Mouse (Mus musculus) MEL-GATA-1-ER (cell line): Measurements from ENCODE around the gene Atad1.
"Not testable (repeated sequence)": the region's sequence is repeated elsewhere in the genome, so short reads cannot be mapped to it uniquely, and the experiment has no call there.

Source experiments
- DNase-seq: peaks from one replicate; pipeline ENCODE4 v3.0.0-alpha.2; 2012; ENCODE audit warnings: low read depth; ENCODE audit errors: extremely low read depth

Gene Atad1

DNA sequence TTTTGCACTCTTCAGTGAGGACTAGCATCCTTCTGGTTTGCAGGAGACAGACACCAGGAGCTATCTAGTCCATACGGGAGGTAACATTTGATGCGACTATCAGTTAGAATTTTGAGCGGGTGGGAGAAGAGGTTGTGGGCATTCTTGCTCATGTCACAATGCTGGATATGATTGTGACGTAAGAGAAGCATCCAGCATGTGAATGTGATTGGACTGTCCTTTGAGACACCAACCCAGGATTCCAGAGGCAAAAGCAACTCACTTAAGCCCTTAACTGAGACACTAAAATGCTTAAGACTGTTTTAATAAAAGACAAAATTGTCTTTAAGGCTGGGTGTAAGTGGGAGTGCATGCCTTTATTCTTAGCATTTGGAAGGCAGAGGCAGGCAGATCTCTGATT lies at the start of gene Atad1:
Gene Atad1 (minus strand): TSS at position 101 of the 400 bp plus-strand sequence.
- no peak for DNase-seq

DNA sequence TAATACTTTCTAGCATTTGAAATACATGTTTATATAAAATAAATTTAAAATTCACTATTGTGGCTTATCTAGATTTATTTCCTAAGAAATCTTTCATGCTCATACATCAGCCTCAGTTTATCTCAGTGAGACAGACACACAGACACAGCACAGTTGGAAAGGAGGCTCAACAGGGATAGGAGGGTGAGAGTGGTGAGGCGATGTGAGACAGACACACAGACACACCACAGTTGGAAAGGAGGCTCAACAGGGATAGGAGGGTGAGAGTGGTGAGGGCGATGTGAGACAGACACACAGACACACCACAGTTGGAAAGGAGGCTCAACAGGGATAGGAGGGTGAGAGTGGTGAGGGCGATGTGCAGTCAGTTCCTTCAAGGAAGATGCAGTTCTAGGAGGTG lies 48.4 kb upstream of the Atad1 start:
- DNase-seq = not testable (repeated sequence)

DNA sequence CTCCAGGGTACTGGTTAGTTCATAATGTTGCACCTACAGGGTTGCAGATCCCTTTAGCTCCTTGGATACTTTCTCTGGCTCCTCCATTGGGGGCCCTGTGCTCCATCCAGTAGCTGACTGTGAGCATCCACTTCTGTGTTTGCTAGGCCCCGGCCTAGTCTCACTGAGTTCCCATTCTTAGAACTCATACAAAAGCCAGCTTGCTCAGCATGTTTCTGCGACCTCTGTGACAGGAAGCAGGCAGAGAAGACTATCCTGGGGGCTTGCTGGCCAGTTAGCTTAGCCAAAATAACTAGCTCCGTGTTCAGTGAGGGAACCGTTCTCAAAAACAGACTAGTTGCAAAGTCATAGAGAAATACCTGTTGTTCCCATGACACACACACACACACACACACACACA lies 47.8 kb upstream of the Atad1 start:
- not testable (repeated sequence) for DNase-seq

DNA sequence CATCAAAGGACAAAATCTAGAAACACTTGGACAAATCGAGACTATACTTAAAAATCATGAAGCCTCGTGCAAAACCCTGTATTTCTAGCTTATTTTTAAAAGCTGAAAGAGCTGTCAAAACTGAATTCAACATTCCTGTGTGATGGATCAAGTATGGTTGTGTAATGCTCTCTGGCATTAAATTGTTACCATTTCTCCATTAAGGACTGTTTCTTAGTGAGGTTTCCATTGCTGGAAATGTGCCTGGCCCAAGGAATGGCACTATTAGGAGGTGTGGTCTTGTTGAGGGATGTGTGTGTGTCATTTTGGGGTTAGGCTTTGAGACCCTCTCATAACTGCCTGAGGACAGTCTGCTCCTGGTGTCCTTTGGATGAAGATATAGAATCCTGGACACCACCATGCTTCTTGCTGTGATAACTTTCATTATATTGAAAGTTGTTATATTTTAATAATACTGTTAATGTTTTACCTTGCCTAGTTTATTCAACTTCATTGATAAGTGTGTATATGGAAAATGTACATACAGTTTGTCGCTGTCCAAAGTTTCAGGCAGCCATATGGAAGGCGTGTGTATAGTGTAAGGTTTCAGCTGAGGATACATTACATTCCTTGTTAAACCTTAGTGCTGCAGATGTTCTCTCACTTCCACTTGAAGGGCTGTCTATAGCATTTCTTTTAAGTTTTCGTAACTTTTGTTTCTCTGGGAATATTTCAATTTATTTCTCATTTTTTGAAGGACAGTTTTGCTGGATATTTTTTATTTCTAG lies 41.9 kb upstream of the Atad1 start:
- no peak for DNase-seq

DNA sequence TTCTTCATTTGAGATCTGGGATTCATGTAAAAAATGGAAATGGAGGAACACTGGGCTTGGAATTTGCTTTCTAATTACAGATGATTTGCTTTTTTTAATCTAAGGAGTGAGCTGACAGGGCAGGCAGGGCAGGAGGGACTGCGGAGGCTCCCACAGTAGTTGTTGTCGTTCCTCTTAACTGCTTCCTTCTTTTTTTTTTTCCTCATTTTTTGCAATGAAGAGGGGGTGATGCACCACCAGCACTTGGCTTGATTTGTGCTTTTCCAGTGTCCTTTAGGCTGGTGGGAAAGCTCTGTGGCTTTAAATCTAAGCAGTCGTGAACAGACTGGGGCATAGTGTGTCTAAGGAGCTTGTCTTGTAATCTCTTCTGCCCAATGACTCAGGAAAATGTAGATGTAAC lies 39.5 kb upstream of the Atad1 start:
- no peak for DNase-seq

DNA sequence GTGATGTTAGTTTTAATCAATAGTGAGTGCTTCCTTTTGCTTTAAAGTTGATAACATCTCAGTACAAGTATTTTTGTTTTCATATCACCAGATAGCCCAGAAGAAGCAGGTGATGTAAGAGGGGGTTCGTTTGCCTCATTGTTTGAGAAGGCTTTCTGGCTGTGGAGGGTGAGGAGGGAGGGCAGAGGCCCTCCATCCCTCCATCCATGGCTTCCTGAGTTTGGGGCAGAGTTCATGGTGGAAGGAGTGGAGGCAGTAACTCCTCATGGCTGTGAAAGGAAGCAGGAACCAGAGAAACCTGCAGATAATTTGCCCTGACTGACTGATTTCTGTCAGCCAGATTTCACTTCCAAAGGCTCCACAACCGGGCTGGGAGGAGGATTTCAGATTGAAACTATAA lies 38.8 kb upstream of the Atad1 start:
- DNase-seq = no peak

DNA sequence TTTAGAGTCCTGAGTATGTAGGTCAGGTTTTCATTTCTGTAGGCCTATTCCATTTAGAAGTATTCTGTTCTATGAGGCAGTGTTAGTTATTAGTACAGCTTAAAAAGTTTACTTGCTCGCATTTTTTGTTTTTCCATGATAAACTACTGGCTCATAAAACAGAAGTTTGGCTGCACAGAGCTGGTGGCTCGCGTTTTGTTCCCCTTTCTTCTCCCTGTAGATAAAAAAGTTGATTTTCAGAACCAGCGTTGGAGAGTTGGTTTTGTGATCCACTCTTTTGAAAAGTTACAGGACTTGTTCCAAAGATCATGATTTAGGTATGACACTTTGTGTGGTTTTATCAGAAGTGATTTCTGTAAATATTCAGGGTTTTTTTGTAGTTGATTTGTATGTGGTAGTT lies 22.9 kb upstream of the Atad1 start:
- DNase-seq = peak; percentile 52

DNA sequence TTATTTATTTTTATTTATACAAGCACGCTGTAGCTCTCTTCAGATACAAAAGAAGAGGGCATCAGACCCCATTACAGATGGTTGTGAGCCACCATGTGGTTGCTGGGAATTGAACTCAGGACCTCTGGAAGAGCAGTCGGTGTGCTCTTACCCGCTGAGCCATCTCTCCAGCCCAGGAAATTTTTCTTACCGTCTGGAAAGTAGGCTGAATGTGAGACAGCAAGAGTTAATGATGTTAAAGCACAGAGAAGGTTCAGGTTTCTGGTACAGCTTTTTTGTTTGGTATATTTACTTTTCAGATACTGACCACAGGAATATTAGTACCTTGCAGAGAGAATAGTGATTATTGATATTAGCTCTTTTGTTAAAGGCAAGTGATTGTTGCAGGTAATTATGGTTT lies 21.6 kb upstream of the Atad1 start:
- DNase-seq = no peak

DNA sequence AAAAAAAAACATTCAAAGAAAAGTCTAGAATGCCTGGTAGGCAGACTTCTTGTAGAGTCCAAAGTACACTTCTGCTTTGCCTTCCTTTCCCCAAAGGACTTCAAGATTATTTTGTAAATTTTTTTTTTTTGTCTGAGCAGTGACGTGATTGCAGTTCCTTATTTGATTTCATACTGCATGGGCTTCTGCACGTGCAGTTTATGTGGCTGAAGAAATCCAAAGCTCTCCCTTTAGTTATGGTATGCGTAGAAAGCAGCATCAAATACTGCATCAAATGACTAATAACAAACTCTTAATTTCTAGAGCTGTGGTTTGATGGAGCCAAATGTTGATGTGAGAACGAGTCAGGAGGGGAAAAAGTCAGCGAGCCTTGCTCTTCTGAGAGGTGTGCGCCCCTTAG lies 20.9 kb upstream of the Atad1 start:
- DNase-seq = peak; percentile 57

DNA sequence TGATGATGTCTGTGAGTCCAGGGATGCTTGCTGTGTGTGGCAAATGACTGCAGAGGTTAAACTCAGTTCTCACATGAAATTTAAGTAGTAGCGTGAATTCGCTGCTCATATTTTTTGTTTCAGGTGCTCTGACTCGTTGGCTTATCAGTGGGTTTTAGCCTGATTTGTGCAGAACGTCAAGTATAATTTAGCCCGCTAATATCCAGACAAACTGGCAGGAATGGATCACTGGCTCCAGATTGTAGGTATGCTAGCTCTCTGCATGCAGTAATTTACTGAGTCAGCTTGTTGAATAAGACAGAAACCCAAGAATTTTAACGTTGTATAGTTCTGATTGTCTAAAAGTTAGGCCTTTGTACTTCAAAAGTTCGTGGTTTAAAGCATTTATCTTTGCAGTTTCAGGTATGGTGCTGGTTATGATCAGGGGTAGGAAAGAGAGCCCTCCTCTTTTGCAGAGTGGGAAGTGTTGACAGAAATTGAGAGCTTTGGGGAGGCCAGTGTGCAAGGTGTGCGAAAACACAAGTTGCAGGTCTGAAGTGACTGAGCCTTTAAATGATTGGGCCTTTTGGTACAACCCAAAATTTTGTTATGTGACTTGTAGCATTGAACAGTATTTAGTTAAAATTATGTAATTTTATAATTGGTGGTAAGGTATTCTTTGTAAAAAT lies 19.9 kb upstream of the Atad1 start:
- DNase-seq = no peak

DNA sequence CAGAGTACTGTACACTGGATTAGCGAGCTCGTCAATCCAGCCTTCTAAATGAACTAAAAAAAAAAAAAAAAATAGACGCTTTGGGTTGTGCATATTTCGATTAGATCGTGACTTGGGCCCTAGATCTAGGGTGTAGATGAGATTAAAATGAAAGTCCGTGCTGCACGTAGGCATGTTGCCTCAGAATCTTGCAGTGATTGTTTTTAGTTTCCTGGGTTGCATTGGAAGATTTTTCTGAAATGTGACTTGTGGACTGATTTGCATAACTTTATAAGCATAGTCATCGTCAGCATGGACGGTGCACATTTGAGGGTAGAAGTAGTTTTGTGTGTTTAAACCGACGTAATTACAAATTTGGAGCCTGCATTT lies 19.2 kb upstream of the Atad1 start:
- no peak for DNase-seq

DNA sequence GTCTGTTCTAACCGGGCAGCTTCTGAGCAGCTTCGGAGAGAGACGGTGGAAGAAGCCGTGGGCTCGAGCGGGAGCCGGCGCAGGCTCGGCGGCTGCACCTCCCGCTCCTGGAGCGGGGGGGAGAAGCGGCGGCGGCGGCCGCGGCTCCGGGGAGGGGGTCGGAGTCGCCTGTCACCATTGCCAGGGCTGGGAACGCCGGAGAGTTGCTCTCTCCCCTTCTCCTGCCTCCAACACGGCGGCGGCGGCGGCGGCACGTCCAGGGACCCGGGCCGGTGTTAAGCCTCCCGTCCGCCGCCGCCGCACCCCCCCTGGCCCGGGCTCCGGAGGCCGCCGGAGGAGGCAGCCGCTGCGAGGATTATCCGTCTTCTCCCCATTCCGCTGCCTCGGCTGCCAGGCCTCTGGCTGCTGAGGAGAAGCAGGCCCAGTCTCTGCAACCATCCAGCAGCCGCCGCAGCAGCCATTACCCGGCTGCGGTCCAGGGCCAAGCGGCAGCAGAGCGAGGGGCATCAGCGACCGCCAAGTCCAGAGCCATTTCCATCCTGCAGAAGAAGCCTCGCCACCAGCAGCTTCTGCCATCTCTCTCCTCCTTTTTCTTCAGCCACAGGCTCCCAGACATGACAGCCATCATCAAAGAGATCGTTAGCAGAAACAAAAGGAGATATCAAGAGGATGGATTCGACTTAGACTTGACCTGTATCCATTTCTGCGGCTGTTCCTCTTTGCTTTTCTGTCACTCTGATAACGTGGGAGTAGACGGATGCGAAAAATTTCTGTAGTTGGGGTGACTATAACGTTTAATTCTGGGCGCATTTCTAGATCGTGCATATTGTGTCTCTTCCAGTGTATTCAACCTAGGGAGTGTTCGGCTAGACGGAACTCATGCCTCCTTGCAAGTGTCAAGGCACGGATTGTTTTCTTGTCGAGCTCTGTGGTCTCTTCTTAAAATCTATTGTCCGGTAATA lies 18.5 kb upstream of the Atad1 start:
- DNase-seq = no peak

DNA sequence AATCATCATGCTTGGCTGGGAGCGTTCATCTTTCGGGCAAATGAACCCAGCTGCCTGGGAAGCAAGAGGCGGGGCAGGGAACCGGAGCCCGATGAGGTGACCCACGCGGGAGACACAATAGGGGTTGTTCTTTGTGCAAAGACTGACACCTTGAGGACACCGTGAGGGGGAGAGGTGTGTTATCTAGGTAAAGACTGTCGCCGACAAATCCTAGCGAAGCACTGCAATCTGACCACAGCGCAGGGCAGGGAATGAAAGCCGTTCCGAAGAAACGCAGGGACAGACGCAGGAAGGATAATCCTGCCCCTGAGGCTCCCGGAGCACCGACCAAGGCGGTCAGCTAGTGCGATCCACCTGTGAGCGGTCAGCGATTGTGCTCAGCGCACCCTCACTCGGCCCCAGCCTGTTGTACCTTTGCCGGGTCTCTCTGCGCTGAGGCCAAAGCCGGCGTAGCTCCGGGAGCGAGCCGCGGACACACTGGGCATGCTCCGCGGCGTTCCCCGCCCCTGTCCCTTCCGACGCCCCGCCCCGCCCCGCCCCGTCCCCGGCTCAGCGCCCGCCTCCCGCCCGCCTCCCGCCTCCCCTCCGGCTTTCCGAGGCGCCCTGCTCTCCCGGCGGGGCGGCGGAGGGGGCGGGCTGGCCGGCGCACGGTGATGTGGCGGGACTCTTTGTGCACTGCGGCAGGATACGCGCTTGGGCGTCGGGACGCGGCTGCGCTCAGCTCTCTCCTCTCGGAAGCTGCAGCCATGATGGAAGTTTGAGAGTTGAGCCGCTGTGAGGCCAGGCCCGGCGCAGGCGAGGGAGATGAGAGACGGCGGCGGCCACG lies 17.5 kb upstream of the Atad1 start, which contains the start of gene Pten:
Gene Pten (plus strand): TSS at position 598 of the 826 bp plus-strand sequence.
- peak; percentile 67 for DNase-seq

DNA sequence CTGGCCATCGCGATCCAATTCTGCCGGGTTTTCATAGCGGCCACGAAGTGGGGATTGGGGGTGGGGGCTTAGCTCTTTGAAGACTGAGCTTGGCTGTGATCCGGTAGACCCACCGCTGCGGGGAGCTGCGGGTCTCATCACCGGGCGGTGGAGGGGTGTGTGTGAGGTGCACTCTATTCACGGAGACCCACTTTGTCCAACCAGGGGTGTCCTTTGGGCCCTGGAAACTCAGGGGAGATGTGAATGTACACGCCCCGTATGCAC lies 17.0 kb upstream of the Atad1 start:
- peak; percentile 36 for DNase-seq

DNA sequence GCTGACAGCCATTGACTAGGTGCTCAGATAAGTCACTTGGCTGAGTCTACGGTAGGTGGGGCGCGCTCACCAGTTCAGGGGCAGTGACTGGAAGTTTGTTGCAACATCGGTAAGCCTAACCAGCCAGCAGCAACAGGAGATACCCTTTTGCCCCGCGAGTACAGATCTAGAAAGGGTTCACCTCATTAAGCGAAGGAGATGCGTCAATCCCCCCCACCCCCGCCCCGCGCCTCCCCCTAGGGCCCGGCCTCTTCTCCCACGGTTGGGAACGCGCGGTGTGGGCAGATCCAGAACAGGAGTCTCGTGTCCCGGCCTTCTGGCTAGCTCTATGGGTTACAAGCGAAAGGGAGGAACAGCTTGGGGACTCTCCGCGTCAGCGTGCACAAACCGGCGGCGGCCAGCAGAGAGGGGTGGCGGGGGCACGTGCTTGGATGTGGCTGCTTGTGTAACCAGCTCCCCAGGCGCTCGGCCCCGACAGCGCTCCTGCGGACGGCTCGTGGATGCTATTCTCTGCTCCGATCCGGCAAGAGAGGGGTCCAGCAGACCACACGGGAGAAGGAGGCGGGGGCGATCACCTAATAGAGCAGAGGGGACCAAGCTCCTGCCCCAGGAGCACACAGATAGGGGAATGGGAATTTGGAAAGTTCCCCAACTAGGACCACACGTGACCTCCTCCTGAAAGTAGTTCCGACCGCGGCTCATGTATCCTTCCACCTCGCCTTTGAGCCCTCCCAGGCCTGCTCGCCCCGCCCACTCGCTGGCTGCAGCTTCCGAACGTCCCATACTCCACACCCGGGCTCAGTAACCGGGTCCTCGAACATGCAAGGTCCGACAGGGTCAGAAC lies 16.4 kb upstream of the Atad1 start:
- peak; percentile 89 for DNase-seq

DNA sequence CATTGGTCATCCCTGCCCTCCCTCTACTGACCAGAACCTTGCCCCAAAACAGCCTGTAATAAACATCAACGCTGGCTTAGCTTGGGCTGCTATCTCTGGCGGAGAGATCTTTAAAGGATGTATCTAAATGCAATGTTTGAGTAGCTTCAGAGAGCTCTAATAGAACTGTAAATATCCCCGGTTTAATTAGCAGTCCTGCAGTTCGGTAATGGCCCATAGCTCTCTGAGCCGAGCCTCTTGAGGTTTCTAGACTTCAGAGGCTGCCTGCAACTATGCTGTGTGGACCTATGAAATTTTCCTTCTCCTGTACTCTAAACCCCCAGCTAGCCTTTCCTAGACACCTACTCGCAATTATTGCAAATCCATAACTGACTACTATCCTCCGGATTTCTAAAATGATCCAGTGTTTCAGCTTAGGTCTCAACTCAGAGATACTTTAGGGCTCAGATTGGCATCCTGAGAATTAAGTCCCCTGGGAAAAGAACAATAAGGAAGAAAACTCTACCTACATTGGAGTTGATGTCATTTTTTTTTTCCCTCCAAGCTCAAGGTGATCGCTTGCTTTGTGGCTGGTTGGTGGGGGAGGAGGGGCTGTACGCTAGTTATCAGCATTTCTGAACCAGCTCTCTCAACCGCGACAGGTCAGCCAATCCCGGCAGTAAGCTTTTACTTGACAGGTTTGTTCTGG lies 15.7 kb upstream of the Atad1 start:
- no peak for DNase-seq

DNA sequence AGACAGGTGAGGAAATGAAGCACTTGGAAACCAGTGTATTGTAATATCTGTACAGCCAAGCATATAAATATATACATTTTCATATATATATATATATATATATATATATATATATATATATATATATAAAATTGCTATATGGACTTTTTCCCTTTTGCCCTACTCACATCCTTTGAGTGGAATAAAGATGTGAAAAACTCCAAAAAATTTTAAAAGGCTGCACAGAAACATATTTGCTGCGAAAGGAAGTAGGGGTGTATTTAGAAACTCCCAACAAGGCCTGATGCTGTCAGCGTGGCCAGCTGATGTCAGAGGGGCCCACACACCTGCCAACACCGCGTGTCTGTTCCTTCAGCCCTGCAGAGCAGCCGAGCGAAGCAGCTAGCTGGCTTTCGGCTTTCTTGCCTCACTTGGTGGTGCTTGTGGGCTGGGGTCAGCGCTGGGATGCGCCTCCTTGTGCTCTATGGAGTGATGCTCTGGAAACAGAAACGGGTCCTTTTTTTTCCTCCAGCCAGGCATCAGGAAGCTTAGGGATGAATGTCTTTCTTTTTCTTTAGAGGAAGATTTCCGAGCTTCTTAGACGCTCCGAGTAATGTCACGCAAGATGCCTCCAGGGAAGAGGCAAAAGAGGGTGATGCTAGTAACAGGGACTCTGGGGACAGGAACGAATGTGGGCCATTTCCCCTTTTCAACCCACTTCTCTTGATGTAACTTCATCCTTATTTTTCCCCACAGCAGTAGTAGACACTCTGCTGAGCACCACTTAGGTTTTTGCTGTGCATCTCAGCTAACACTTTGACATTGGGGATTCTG lies 14.8 kb upstream of the Atad1 start:
- DNase-seq = no peak

DNA sequence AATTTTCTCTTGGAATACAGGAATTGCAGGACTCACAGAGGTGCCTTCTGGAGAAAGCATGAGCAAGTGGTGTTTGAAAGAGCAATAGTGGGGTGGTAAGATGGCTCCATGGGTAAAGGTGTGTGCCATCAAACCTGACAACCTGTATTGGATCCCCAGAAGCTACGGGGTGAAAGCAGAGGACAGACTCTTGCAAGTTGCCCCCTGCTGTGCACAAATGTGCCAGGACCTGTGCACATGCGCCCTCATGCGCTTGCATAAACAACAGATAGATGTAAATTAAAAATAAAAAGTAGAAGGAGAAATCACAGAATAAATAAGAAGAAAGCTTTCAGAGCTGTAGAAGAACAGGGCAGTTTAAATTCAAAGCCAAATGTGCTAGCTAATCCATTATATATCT lies 13.8 kb upstream of the Atad1 start:
- no peak for DNase-seq

DNA sequence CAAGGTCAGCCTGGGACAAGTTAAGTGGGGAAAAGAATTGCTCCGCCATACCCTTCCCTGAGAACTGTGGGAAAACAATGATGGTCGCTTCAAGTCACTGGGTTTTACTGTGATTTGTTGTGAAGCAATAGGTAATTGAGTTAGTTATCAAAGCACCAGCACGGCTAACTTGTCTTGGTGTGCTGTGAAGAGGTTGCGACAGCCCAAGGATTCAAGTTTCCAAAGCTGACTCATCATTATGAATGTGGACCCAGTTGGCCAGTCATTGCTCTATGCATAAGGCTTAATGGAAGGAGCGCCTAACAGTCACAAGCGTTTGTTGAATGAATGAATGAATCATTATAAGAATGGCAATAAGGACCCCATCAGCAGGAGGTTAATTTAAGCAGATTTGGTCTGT lies 12.8 kb upstream of the Atad1 start:
- no peak for DNase-seq
